Mouse (Mus musculus) heart, postnatal 25 days (tissue): ENCODE measurements at regions not wholly inside any gene's neighbourhood (a gene's known extent, or its start where the extent isn't known, plus 50 kb on each side); places are given as distances from the start of the nearest gene placed in this dataset.

Experiments used
- DNase-seq: peaks from one replicate; pipeline ENCODE4 v3.0.0; 2022; ENCODE audit warnings: low spot score
- intact Hi-C: fragments of 180-260 bp; cut with DNase I; formaldehyde crosslinking; loops from one replicate; pipeline ENCODE4 v1.15.1; 2025

DNA sequence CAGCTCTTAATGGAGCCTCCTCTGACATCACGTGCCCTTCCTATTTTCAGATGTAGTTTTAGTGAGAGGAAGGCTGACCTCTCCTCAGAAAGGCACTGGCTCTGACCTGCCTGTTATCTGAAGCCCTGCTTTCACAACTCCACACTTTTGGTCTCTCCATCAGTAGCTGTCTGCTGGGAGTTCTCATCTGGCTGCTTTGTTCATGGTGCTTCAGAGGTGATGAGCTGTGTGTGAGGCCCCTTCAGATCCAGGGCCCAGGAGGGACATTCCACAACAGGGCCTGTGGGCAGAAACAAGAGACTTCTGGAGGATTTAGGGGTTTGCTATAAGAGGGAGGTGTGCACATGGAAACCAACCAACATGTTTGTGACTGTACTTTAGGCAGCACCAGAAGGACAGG lies 50.8 kb upstream of the Fhl2 start:
- DNase-seq, result no peak
- intact Hi-C loops, result no loop called here

- intact Hi-C loops, result no loop called here
- DNase-seq, result peak; percentile 46
Measured at GRCm38 (mm10) chr1:43250281-43250680, 53.5 kb upstream of the Fhl2 start.

GRCm38 (mm10) chr1:43251356-43251755 lies 54.6 kb upstream of the Fhl2 start:
- intact Hi-C loops, result no loop called here
- DNase-seq, result no peak

DNA sequence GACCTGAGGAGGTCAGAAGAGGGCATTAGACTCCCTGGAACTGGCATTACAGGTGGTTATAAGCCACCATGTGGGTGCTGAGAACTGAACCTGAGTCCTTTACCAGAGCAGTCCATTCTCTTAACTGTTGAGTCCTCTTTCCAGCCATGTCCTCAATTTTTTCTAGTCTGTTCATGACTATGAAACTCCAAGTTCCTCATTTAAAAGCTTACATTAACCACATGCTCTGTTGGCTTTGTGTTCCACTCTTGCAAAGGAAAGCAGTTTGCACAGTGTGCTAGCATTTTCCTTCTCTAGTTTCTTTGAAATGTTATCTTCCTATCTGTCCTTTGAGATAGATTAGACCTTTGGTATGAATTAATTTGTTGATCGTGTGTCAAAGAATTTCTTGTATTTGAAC lies 57.3 kb upstream of the Fhl2 start:
- intact Hi-C loops, result no loop called here
- DNase-seq, result no peak

- DNase-seq, result no peak
- intact Hi-C loops, result no loop called here
Measured at GRCm38 (mm10) chr1:43256078-43256477, 59.3 kb upstream of the Fhl2 start.

DNA sequence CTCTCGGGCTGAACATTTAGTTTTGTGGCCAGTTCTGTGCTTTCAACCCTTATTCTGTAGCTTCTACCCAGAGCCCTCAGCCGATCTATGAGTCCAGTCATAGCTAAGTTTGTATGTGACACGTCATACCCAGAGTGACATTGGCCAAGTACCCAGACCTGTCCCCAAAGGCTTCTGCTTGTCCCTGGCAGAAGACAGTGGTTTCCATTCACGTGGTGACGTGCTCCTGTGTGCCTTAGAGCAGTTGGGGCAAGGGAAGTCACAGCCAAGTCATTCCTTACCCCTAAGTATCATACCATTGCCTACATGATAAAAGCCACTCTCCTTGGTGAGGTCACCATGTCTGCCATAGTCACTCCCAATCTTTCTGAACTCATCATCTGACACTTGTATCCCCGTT lies 61.1 kb upstream of the Fhl2 start:
- intact Hi-C loops, result no loop called here
- DNase-seq, result no peak

- intact Hi-C loops, result no loop called here
- peak; percentile 38 for DNase-seq
Measured at GRCm38 (mm10) chr1:43259841-43260240, 63.1 kb upstream of the Fhl2 start.

DNA sequence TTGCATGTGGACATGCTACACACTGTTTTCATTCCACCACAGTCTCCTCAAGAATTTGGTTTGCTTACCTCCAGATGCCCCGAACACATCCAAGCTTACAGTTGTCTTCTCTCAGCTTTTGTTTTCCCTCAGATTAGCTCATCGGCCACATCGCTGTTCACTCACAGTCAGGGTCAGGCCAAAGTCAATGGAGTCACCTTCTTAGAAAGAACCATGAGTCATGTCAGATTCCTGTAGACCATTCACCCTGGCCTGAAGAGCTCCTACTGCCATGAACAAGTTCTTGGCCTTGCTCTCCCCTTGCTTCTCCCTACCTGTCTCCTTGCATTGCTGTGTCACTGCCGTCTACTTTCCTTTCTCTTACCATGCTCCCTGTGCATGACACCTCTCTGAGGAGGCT lies 63.7 kb upstream of the Fhl2 start:
- no peak for DNase-seq
- intact Hi-C loops, result no loop called here

- DNase-seq, result peak; percentile 13
Measured at GRCm38 (mm10) chr1:43264407-43264889, 67.7 kb upstream of the Fhl2 start.

DNA sequence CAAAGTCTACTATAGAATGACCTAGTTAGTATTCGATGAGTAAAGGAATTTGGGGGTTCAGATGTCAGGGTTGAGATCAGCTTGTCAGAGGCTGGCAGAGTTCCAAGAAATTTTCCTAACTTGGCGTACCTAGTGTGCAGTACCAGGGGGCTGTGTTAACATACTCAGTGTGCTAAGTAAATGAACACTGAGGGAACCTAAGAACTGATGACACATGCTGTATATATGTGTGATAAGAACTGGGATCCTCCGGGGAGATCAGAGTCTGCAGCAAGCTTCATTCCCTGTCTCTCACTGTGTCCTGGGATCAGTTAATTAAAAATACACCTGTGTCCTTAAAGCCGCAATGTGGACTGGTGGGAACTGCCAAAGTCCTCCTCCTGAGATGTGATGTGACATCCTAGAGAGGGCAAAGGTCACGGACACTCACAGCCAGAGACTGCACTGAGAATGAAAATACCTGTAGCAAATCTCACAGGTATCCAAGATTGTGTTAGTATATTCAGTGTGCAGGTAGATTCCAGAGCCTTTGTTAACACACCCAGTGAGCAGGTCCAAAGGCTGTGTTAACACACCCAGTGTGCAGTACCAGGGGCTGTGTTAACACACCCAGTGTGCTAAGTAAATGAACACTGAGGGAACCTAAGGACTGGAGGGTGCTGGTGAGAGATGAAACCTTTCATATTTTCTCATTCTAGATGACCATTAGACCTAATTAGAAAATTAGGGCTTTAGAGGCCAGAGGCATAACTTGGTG lies 69.1 kb upstream of the Fhl2 start:
- intact Hi-C loops, result loop anchor here (2.0 kb wide), 1 partner anchor 351 kb away; no protein-coding TSS in a partner anchor
- no peak for DNase-seq

More at GRCm38 (mm10) chr1:43264407-43264889, 67.7 kb upstream of the Fhl2 start:
- intact Hi-C loops, result loop anchor here (1.0 to 2.0 kb wide), 2 partner anchors 125 to 350 kb away; no protein-coding TSS in a partner anchor

GRCm38 (mm10) chr1:43269685-43270084 lies 72.9 kb upstream of the Fhl2 start:
- no peak for DNase-seq
- intact Hi-C loops, result no loop called here

DNA sequence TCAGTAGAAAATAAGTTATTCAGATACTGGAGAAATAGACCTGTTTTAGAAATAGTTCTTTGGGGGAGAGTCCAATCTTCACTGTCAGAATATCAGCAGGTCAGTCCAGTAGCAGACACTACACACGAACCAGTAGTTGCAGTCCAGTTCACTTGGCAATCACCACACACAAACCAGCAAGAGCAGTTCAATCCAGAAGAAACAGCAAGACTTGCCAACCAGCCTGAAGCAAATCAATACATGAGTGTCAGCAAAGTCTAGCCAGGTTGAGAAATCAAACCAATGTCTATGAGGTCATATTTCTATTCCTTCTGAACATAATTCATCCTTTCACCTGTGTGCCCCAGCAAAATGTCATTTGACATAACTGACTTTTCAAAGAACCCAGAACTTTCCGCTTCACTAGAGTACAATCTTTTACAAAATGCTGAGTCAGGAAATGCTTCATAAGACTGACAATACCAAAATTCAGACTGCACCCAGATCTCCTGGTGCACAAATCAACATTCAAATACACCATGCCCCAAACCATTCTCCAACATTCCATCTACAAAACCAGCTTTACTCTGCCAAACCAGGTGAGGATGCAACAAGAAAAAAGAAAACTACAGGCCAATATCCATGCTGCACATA lies 76.6 kb upstream of the Fhl2 start:
- DNase-seq, result no peak
- intact Hi-C loops, result no loop called here

DNA sequence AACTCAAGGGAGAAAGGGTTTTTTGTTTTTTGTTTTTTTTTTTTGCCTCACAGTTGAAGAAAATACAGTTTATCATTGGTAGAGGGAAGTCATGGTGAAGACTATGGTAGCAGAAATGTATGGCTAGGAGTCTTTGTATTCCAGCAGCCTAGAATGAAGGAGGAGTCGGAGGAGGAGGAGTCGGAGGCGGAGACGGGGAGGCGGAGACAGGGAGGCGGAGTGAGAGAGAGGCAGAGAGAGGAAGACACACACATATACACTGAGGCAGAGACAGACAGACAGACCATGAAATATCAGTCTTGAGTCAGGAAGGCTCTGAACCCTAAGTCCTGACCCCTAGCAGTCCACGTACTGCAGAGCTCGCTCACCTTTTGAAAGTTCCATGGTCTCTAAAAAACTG lies 95.0 kb upstream of the Fhl2 start:
- no peak for DNase-seq
- intact Hi-C loops, result no loop called here

DNA sequence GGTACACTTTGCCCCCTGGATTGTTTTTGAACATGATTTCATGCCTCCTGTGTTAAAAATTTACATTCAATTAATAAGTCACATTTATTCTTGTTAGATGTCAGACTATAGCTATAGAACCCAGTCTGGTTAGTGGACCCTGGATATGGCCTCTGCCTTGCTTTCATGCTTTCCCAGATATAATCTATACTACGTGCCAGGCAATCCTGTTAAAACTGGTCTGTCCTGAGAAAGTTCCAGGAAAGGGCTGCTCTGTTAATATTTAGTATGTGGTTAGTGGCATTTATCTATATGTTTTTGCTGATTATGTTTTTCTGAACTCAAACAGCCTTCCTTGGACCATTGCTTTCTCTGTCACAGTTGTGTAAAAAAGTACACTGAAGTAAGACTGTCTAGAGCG lies 95.8 kb upstream of the Fhl2 start:
- intact Hi-C loops, result no loop called here
- no peak for DNase-seq

- intact Hi-C loops, result loop anchor here (5.0 kb wide), 1 partner anchor 243 kb away; no protein-coding TSS in a partner anchor
- DNase-seq, result no peak
Measured at GRCm38 (mm10) chr1:43294221-43295012, 97.6 kb upstream of the Fhl2 start.

DNA sequence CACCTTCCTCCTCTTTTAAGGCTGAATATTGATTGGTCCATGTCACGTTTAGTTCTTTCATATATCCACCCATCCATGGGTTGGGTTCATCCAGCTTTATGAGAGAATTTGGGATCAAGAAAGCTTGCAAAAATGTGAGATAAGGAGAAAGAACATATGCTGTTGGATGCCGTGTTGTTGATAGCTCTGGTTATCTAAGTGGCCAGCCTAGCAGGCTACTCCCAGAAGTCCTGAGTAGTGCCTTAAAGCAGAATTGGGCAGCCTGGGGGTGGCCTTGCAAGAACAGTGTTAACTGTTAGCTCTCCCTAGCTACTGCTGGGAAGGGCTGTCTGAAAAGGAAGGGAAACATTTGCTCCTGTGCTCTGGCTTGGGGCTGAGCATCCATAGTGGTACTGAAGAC lies 100.8 kb upstream of the Fhl2 start:
- no peak for DNase-seq
- intact Hi-C loops, result loop anchor here (5.0 kb wide), 1 partner anchor 240 kb away; no protein-coding TSS in a partner anchor

DNA sequence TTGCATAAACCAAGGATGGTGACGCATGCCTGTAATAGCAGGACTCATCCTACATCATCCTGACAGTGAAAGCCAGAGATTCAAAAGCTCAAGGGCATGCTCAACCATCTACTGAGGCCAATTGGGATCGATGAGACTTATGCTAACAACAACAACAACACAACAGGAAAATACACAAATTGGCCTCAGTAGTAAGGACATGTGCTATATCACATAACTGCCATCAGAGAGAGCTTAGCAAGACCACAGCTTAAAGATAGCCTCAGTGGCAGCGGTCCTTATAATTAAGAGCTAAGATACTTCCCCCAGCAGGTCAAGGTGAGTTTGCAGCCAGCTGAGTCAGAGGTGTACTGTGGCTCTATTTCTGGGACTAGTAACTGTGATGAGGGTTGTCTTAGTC lies 102.0 kb upstream of the Fhl2 start:
- intact Hi-C loops, result loop anchor here (1.0 to 5.0 kb wide), 4 partner anchors 148 to 440 kb away; no protein-coding TSS in a partner anchor

GRCm38 (mm10) chr1:43299490-43300302 lies 102.9 kb upstream of the Fhl2 start:
- intact Hi-C loops, result loop anchor here (1.0 to 5.0 kb wide), 4 partner anchors 147 to 439 kb away; no protein-coding TSS in a partner anchor
- DNase-seq, result no peak

More for the DNA sequence above, 102.0 kb upstream of the Fhl2 start:
- no peak for DNase-seq

DNA sequence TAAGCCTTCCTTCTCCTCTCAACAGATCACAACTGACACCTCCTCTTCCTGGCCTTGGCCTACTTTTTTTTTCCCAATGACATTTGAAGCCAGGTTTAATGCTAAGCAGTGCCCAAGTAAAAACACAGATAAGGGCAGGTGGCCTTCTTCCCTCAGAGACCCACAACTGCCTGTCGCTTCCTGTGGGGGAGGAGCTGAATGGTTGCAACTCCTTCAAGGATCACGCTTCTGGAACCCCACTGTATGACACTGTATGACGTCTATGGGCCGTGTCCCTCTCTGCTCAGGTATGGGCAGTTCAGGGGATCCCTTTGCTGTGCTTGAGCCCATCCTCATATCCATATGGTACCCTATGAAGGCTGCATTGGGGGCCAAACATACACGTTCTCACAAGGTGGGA lies 103.9 kb upstream of the Fhl2 start:
- no peak for DNase-seq
- intact Hi-C loops, result no loop called here
